Mouse (Mus musculus) heart, postnatal 0 days (tissue): ENCODE results near the gene Dtd2.

Experiments used
- CTCF ChIP-seq: IDR thresholded peaks from 2 replicates; pipeline ENCODE4 v1.5.1; 2016; ENCODE audit warnings: antibody characterized with exemption, control low read depth, low read depth
- EP300 ChIP-seq: IDR thresholded peaks from 2 replicates; pipeline ENCODE4 v1.6.1; 2016; ENCODE audit warnings: antibody characterized with exemption, low read depth

- no peak for TF ChIP-seq CTCF
- no peak for TF ChIP-seq EP300
Measured at GRCm38 (mm10) chr12:52006633-52006994, 313 bp upstream of the Dtd2 start.
